Mouse (Mus musculus) forebrain, embryonic 16.5 days (tissue): ENCODE results near the gene Dock1. TPM values are rescaled to one million over a fixed set of nuclear protein-coding genes. Genes with fewer than 3 reads are reported as not detected.

Experiments used
- ATAC-seq: fragments of 200-750 bp; cut with Nextera tagmentation; 2 replicates; pipeline ENCODE4 v1.8.0; 2017; ENCODE audit warnings: mild to moderate bottlenecking, moderate library complexity
- H3K27ac ChIP-seq: fragments of 300-500 bp; sonication (generic); 2 replicates; pipeline ENCODE4 v1.5.1; 2014; ENCODE audit warnings: low read length, control low read depth
- H3K27me3 ChIP-seq: fragments of 300-500 bp; sonication (generic); replicated peaks from 2 replicates; pipeline ENCODE4 v1.6.1; 2014; ENCODE audit warnings: low read length; ENCODE audit not compliant: control insufficient read depth, insufficient read depth
- H3K36me3 ChIP-seq: fragments of 300-500 bp; sonication (generic); 2 replicates; pipeline ENCODE4 v1.6.1; 2014; ENCODE audit not compliant: control insufficient read depth, insufficient read depth
- H3K4me1 ChIP-seq: fragments of 300-500 bp; sonication (generic); replicated peaks from 2 replicates; pipeline ENCODE4 v1.6.1; 2014; ENCODE audit warnings: low read length; ENCODE audit not compliant: control insufficient read depth, insufficient read depth
- H3K4me2 ChIP-seq: fragments of 300-500 bp; sonication (generic); 2 replicates; pipeline ENCODE4 v1.6.1; 2014; ENCODE audit warnings: mild to moderate bottlenecking, low read length, control low read depth
- H3K4me3 ChIP-seq: fragments of 300-500 bp; sonication (generic); replicated peaks from 2 replicates; pipeline ENCODE4 v1.5.1; 2014; ENCODE audit warnings: mild to moderate bottlenecking, low read length, control low read depth
- H3K9ac ChIP-seq: fragments of 300-500 bp; sonication (generic); replicated peaks from 2 replicates; pipeline ENCODE4 v1.6.1; 2014; ENCODE audit warnings: low read depth, low read length, control low read depth
- H3K9me3 ChIP-seq: fragments of 300-500 bp; sonication (generic); 2 replicates; pipeline ENCODE4 v1.6.1; 2016; ENCODE audit warnings: low read length; ENCODE audit not compliant: control insufficient read depth
- WGBS: fragments of 180-500 bp; shearing (Covaris S2); extraction: QIAGEN DNeasy Blood & Tissue Kit; methylation state at CpG from one replicate; pipeline ENCODE4 v1.1.7; 2014; 5-methylcytosine and 5-hydroxymethylcytosine counted together
- polyA plus RNA-seq: library from polyadenylated mRNA; unstranded; fragments of >200 nt; fragmentation: Nextera tagmentation; extraction: Ambion mirVana; gene quantifications from 2 replicates; pipeline ENCODE4 v1.2.1, GENCODE M21; 2015

Gene Dock1
- 7.7 and 10.5 TPM in 2 replicates for polyA plus RNA-seq

GRCm38 (mm10) chr7:134670312-134671002 lies at the start of gene Dock1:
Dock1 (plus strand) TSS chr7:134670654.
- H3K27me3 ChIP-seq: no peaks in the 10 kb centered on the region
- peak; percentile 86 for ATAC-seq
- 3% methylated on average over 70 of the region's 77 CpGs for WGBS

GRCm38 (mm10) chr7:134627906-134628305 lies 42.5 kb upstream of the Dock1 start:
- H3K9me3 ChIP-seq: peaks cover 2% of the 10 kb centered on the region; the same call in 1 of the 2 replicates
- 66% methylated on average over 4 of the region's 4 CpGs for WGBS
- ATAC-seq: no peak

More at GRCm38 (mm10) chr7:134670312-134671002, at the start of gene Dock1:
- no peaks in the 10 kb centered on the region for H3K9me3 ChIP-seq
- peak within 1 kb of the TSS; percentile 72 for H3K4me3 ChIP-seq
- H3K36me3 ChIP-seq: no peaks in the 10 kb centered on the region
- H3K9ac ChIP-seq: peak within 1 kb of the TSS; percentile 67
- peaks cover 10% of the 10 kb centered on the region for H3K4me1 ChIP-seq
- H3K4me2 ChIP-seq: peak within 1 kb of the TSS; percentile 99
- no peak within 1 kb of the TSS; the same call in 1 of the 2 replicates for H3K27ac ChIP-seq

GRCm38 (mm10) chr7:134650246-134650830 lies 20.1 kb upstream of the Dock1 start:
- Histone ChIP-seq H3K36me3 (no peaks in the 10 kb centered on the region), H3K4me2 (no peak overlapping the region), H3K27ac (no peak overlapping the region), H3K9me3 (no peaks in the 10 kb centered on the region), H3K4me3 (no peak overlapping the region), H3K4me1 (no peaks in the 10 kb centered on the region), H3K9ac (no peak overlapping the region), H3K27me3 (no peaks in the 10 kb centered on the region)
- WGBS: 84% methylated on average over 8 of the region's 8 CpGs
- ATAC-seq: no peak

More at GRCm38 (mm10) chr7:134627906-134628305, 42.5 kb upstream of the Dock1 start:
- H3K36me3 ChIP-seq: no peaks in the 10 kb centered on the region
- H3K27ac ChIP-seq: no peak overlapping the region
- no peak overlapping the region for H3K4me3 ChIP-seq
- no peak overlapping the region for H3K4me2 ChIP-seq
- H3K27me3 ChIP-seq: no peaks in the 10 kb centered on the region
- H3K4me1 ChIP-seq: no peaks in the 10 kb centered on the region
- no peak overlapping the region for H3K9ac ChIP-seq

- H3K4me3 ChIP-seq: no peak overlapping the region
- no peaks in the 10 kb centered on the region for H3K4me1 ChIP-seq
- H3K36me3 ChIP-seq: no peaks in the 10 kb centered on the region
- H3K27ac ChIP-seq: no peak overlapping the region
- no peak overlapping the region for H3K4me2 ChIP-seq
- no peak for ATAC-seq
- no peaks in the 10 kb centered on the region for H3K27me3 ChIP-seq
- no peaks in the 10 kb centered on the region for H3K9me3 ChIP-seq
- no peak overlapping the region for H3K9ac ChIP-seq
- WGBS: 76% methylated on average over 3 of the region's 3 CpGs
Measured at GRCm38 (mm10) chr7:134651071-134651470, 19.4 kb upstream of the Dock1 start.

- Histone ChIP-seq H3K36me3 (no peaks in the 10 kb centered on the region), H3K27ac (no peak overlapping the region), H3K9me3 (peaks cover 4% of the 10 kb centered on the region; the same call in 1 of the 2 replicates), H3K27me3 (no peaks in the 10 kb centered on the region), H3K4me1 (no peaks in the 10 kb centered on the region), H3K9ac (no peak overlapping the region), H3K4me3 (no peak overlapping the region), H3K4me2 (no peak overlapping the region)
- 6% methylated on average over 2 of the region's 2 CpGs for WGBS
- no peak for ATAC-seq
Measured at GRCm38 (mm10) chr7:134663241-134663640, 7.2 kb upstream of the Dock1 start.

GRCm38 (mm10) chr7:134665642-134666282 lies 4.7 kb upstream of the Dock1 start:
- ATAC-seq: no peak
- Histone ChIP-seq H3K4me3 (no peak overlapping the region), H3K4me2 (no peak overlapping the region), H3K4me1 (peaks cover 3% of the 10 kb centered on the region), H3K9ac (no peak overlapping the region), H3K27ac (no peak overlapping the region), H3K9me3 (no peaks in the 10 kb centered on the region), H3K36me3 (no peaks in the 10 kb centered on the region), H3K27me3 (no peaks in the 10 kb centered on the region)
- 85% methylated on average over 5 of the region's 5 CpGs for WGBS

- Histone ChIP-seq H3K27ac (no peak overlapping the region), H3K9ac (no peak overlapping the region), H3K4me2 (no peak overlapping the region), H3K36me3 (no peaks in the 10 kb centered on the region), H3K4me1 (peaks cover 10% of the 10 kb centered on the region), H3K9me3 (no peaks in the 10 kb centered on the region), H3K4me3 (no peak overlapping the region), H3K27me3 (no peaks in the 10 kb centered on the region)
- no peak for ATAC-seq
- 86% methylated on average over 4 of the region's 4 CpGs for WGBS
Measured at GRCm38 (mm10) chr7:134667271-134667702, 3.2 kb upstream of the Dock1 start.

GRCm38 (mm10) chr7:134669474-134670311 lies 761 bp upstream of the Dock1 start:
- peak overlapping the region; percentile 99 for H3K4me2 ChIP-seq
- no peaks in the 10 kb centered on the region for H3K27me3 ChIP-seq
- no peak for ATAC-seq
- no peak overlapping the region for H3K27ac ChIP-seq
- H3K4me1 ChIP-seq: peaks cover 10% of the 10 kb centered on the region
- 92% methylated on average over 14 of the region's 14 CpGs for WGBS
- no peak overlapping the region for H3K9ac ChIP-seq
- peak overlapping the region; percentile 72; the same call in 1 of the 2 replicates for H3K4me3 ChIP-seq
- no peaks in the 10 kb centered on the region for H3K9me3 ChIP-seq
- no peaks in the 10 kb centered on the region for H3K36me3 ChIP-seq
